Mouse (Mus musculus) ES-E14 (cell line): ENCODE results near the gene Tfpi. TPM values are rescaled to one million over a fixed set of nuclear protein-coding genes. Genes with fewer than 3 reads are reported as not detected.

Experiments
- DNase-seq: peaks from one replicate; pipeline ENCODE4 v3.0.0-alpha.2; 2013; ENCODE audit warnings: low read depth, low spot score
- H3K27ac ChIP-seq: 2 replicates; pipeline ENCODE4 v1.5.1; 2012; ENCODE audit warnings: low read depth, mild to moderate bottlenecking, low read length, moderate library complexity, mixed read lengths; ENCODE audit not compliant: poor library complexity, insufficient read depth, severe bottlenecking
- H3K36me3 ChIP-seq: 2 replicates; pipeline ENCODE4 v1.6.1; 2012; ENCODE audit warnings: mild to moderate bottlenecking, low read length, moderate library complexity, mixed read lengths; ENCODE audit not compliant: control insufficient read depth, poor library complexity, insufficient read depth, severe bottlenecking
- H3K4me1 ChIP-seq, 2 experiments: fragments of 150-350 bp in 1 of 2; sonication (generic) in 1 of 2; 2 replicates each; pipeline ENCODE4 v1.6.1; 2012; ENCODE audit warnings: low read length in 2 of 2, mild to moderate bottlenecking in 1 of 2, mixed read lengths in 1 of 2; ENCODE audit not compliant: control insufficient read depth in 2 of 2, insufficient read depth in 2 of 2, poor library complexity in 1 of 2
- H3K4me3 ChIP-seq, 2 experiments: fragments of 150-350 bp in 1 of 2; sonication (generic) in 1 of 2; 2 replicates each; pipeline ENCODE4 v1.5.1; 2012; ENCODE audit warnings: low read length in 2 of 2, low read depth in 1 of 2, mild to moderate bottlenecking in 1 of 2, mixed read lengths in 1 of 2; ENCODE audit not compliant: insufficient read depth in 1 of 2, poor library complexity in 1 of 2, severe bottlenecking in 1 of 2
- H3K9ac ChIP-seq: 2 replicates; pipeline ENCODE4 v1.6.1; 2012; ENCODE audit warnings: low read depth, mild to moderate bottlenecking, low read length, mixed read lengths; ENCODE audit not compliant: poor library complexity, insufficient read depth, severe bottlenecking
- H3K9me3 ChIP-seq: fragments of 150-350 bp; sonication (generic); 2 replicates; pipeline ENCODE4 v1.6.1; 2012; ENCODE audit warnings: low read depth, mild to moderate bottlenecking, low read length; ENCODE audit not compliant: control insufficient read depth, insufficient read depth
- CHD2 ChIP-seq: IDR thresholded peaks from 2 replicates; pipeline ENCODE4 v1.6.1; 2014; ENCODE audit warnings: mild to moderate bottlenecking, low read depth, low read length, inconsistent platforms
- HCFC1 ChIP-seq: IDR thresholded peaks from 2 replicates; pipeline ENCODE4 v1.6.1; 2012; ENCODE audit warnings: low read length, inconsistent platforms, borderline replicate concordance; ENCODE audit not compliant: insufficient read depth
- MAFK ChIP-seq: IDR thresholded peaks from 2 replicates; pipeline ENCODE4 v1.6.1; 2014; ENCODE audit warnings: mild to moderate bottlenecking, low read depth, low read length, inconsistent platforms; ENCODE audit not compliant: insufficient read depth
- ZC3H11A ChIP-seq: IDR thresholded peaks from 2 replicates; pipeline ENCODE4 v1.6.1; 2012; ENCODE audit warnings: low read depth, mild to moderate bottlenecking, inconsistent platforms, low read length, borderline replicate concordance
- ZNF384 ChIP-seq: IDR thresholded peaks from 2 replicates; pipeline ENCODE4 v1.6.1; 2012; ENCODE audit warnings: low read depth, low read length, inconsistent platforms
- in situ Hi-C, 2 experiments: fragments of 600-800 bp; cut with MboI; formaldehyde crosslinking; loops; one replicate each; pipeline ENCODE4 v1.15.1; 2025; ENCODE audit warnings: low sequenced_read_pairs in 2 of 2, inconsistent platforms in 1 of 2; ENCODE audit not compliant: unreplicated experiment in 2 of 2
- total RNA-seq: library from RNA; depleted of rRNA; stranded (reverse); fragments of 300-350 nt; gene quantifications from 2 replicates; pipeline ENCODE4 v1.2.3, GENCODE M21; 2012

Gene Tfpi
- total RNA-seq, 1 experiment = 80.4 TPM

GRCm38 (mm10) chr2:84498921-84499320, 22.3 kb upstream of the Tfpi start:
- no peak for DNase-seq
- Histone ChIP-seq H3K4me3 (no peak overlapping the region), H3K4me1 (no peaks in the 10 kb centered on the region), H3K9me3 (no peaks in the 10 kb centered on the region), H3K27ac (no peak overlapping the region), H3K36me3 (no peaks in the 10 kb centered on the region), H3K9ac (no peak overlapping the region)
- in situ Hi-C loops = no loop called here
- TF ChIP-seq CHD2 (no peak), MAFK (no peak), HCFC1 (no peak), ZNF384 (no peak), ZC3H11A (no peak)

GRCm38 (mm10) chr2:84495108-84495507, 18.5 kb upstream of the Tfpi start:
- TF ChIP-seq MAFK = no peak
- TF ChIP-seq ZC3H11A = no peak
- no peak for TF ChIP-seq HCFC1
- TF ChIP-seq ZNF384 = no peak
- no peak for TF ChIP-seq CHD2
- Histone ChIP-seq H3K4me3 (no peak overlapping the region), H3K4me1 (no peaks in the 10 kb centered on the region), H3K9me3 (no peaks in the 10 kb centered on the region), H3K27ac (no peak overlapping the region), H3K36me3 (no peaks in the 10 kb centered on the region), H3K9ac (no peak overlapping the region)
- in situ Hi-C loops = no loop called here
- no peak for DNase-seq

- DNase-seq = no peak
- no peak overlapping the region for H3K27ac ChIP-seq
- no peaks in the 10 kb centered on the region for H3K9me3 ChIP-seq
- no peak overlapping the region for H3K4me3 ChIP-seq
- no peak for TF ChIP-seq CHD2
- TF ChIP-seq ZC3H11A = no peak
- no peak for TF ChIP-seq MAFK
- no peak for TF ChIP-seq HCFC1
- no peak for TF ChIP-seq ZNF384
- H3K9ac ChIP-seq = no peak overlapping the region
- H3K4me1 ChIP-seq = no peaks in the 10 kb centered on the region
- no peaks in the 10 kb centered on the region for H3K36me3 ChIP-seq
- in situ Hi-C loops = no loop called here
Measured at GRCm38 (mm10) chr2:84493626-84494025, 17.1 kb upstream of the Tfpi start.

- H3K4me1 ChIP-seq = no peaks in the 10 kb centered on the region
- no peak overlapping the region for H3K27ac ChIP-seq
- no peak overlapping the region for H3K9ac ChIP-seq
- DNase-seq = no peak
- H3K36me3 ChIP-seq = no peaks in the 10 kb centered on the region
- no peak for TF ChIP-seq ZNF384
- no peak for TF ChIP-seq CHD2
- TF ChIP-seq MAFK = no peak
- no peak for TF ChIP-seq HCFC1
- no peak for TF ChIP-seq ZC3H11A
- no peaks in the 10 kb centered on the region for H3K9me3 ChIP-seq
- in situ Hi-C loops = no loop called here
- no peak overlapping the region for H3K4me3 ChIP-seq
Measured at GRCm38 (mm10) chr2:84491715-84492114, 15.1 kb upstream of the Tfpi start.

GRCm38 (mm10) chr2:84487705-84488291, 11.2 kb upstream of the Tfpi start:
- in situ Hi-C loops = no loop called here

More at GRCm38 (mm10) chr2:84487705-84488291, 11.2 kb upstream of the Tfpi start:
- Histone ChIP-seq H3K27ac (no peak overlapping the region), H3K36me3 (no peaks in the 10 kb centered on the region), H3K9me3 (no peaks in the 10 kb centered on the region), H3K9ac (no peak overlapping the region), H3K4me1 (no peaks in the 10 kb centered on the region), H3K4me3 (no peak overlapping the region)
- DNase-seq = no peak
- TF ChIP-seq MAFK (no peak), ZNF384 (no peak), HCFC1 (no peak), CHD2 (no peak), ZC3H11A (no peak)
